Mouse (Mus musculus): ENCODE measurements at regions not wholly inside any gene's neighbourhood (a gene's known extent, or its start where the extent isn't known, plus 50 kb on each side); places are given as distances from the start of the nearest gene placed in this dataset.
A peak's percentile ranks its signal among the peaks of the same experiment; 100 is the strongest.

GRCm38 (mm10) chr2:116977771-116978600 lies 99.5 kb downstream of the Tmco5 start:
- intact Hi-C loops (cut with DNase I): loop anchor here (10.0 kb wide), 1 partner anchor 197 kb away; no protein-coding TSS in a partner anchor
- no peak for DNase-seq (ENCODE audit: low spot score in 2 of 2)

- intact Hi-C loops (cut with DNase I): loop anchor here (10.0 kb wide), 1 partner anchor 196 kb away; no protein-coding TSS in a partner anchor
- DNase-seq (ENCODE audit: low spot score in 2 of 2): no peak
Measured at GRCm38 (mm10) chr2:116978809-116979208, 100.3 kb downstream of the Tmco5 start.

DNA sequence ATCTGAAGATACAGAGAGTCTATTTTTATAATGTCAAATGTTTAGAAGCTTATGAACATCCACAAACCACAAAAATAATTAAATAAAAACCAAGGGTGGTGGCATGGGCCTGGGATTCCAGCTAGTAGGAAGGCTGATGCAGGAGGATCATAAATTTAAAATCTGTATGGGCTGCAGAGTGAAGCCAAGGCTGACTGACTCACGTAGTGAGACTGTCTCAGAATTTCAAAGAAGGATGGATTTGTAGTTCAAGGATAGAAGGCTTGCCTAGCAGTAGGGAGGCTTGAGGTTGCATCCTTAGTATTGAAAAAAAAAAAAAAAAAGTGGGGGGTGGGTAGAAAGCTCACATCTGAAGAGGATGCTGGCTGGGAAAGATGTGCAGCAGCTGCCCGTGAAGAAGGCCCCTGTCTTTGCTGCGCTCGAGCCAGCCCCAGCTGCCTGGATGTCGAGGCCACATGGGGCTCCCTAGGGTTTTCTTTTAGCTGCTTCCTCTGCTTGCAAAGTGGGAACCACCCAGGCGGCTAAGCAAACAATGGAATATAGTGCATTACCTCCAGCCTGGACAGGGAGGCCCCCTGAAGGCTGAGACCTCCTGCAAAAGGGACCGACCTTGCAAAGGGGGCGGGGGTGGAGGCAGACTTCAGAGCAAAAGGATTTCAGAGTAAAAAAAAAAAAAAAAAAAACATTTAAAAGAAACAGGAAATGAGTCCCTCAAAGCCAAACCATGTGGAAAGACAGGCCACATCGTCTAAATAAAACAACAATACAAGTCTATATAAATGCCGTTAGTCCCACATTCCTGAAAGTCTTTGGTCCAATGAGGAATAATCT lies 101.3 kb downstream of the Tmco5 start:
- no peak for DNase-seq (ENCODE audit: low spot score in 2 of 2)
- intact Hi-C loops (cut with DNase I): loop anchor here (10.0 kb wide), 1 partner anchor 195 kb away; no protein-coding TSS in a partner anchor

- intact Hi-C loops (cut with DNase I): no loop called here
- DNase-seq (ENCODE audit: low spot score in 2 of 2): no peak
Measured at GRCm38 (mm10) chr2:116980692-116981091, 102.2 kb downstream of the Tmco5 start.

GRCm38 (mm10) chr2:116983351-116983750 lies 104.9 kb downstream of the Tmco5 start:
- intact Hi-C loops (cut with DNase I): no loop called here
- no peak for DNase-seq (ENCODE audit: low spot score in 2 of 2)

DNA sequence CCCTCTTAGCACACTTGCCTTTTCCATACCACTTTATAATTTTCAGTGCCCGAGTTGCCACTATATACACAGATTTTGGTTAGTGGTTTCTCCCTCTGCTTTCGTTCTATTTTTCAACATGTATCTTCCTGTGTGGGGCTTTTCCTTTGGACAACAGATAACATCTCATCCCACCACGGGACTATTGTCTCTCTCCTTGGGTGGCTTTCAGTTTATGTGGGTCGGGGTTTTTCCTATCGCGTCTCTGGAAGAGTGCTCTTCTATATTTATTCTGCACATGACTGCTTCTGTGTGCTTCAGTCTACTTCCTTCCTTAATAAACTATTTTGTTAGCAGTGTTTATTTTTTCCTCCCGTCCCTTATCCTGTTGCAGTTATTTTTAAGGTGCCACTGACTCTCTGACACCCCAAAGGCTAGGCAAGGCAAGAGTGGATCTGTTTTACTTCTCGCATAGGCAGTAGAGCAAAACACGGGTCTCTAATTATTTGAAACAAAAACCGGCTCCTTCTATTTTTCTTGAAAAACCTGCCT lies 105.4 kb downstream of the Tmco5 start:
- intact Hi-C loops (cut with DNase I): no loop called here
- DNase-seq (ENCODE audit: low spot score in 2 of 2): no peak

DNA sequence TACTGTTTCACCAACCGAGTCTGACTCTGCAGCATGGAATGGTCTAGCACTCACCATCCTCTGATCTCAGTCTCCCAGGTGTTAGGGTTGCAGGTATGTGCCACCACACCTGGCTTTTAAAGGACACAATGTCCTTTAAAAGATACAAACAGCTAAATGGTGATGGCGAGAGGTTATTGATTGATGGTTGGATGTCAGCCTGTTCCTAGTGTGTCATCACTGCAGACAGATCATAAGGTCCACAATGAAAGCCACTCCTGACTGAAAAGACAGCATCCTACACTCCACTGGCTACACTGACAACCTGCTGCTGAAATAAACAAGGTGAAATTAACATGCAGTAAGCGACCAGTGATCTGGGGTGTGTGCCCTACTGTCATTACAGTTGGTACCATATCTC lies 106.1 kb downstream of the Tmco5 start:
- intact Hi-C loops (cut with DNase I): no loop called here

GRCm38 (mm10) chr2:116985549-116985948 lies 107.1 kb downstream of the Tmco5 start:
- intact Hi-C loops (cut with DNase I): no loop called here
- DNase-seq (ENCODE audit: low spot score in 2 of 2): no peak

More for the DNA sequence above, 106.1 kb downstream of the Tmco5 start:
- no peak for DNase-seq (ENCODE audit: low spot score in 2 of 2)

- DNase-seq (ENCODE audit: low spot score in 2 of 2): no peak
- intact Hi-C loops (cut with DNase I): no loop called here
Measured at GRCm38 (mm10) chr2:116988953-116989674, 110.6 kb downstream of the Tmco5 start.

DNA sequence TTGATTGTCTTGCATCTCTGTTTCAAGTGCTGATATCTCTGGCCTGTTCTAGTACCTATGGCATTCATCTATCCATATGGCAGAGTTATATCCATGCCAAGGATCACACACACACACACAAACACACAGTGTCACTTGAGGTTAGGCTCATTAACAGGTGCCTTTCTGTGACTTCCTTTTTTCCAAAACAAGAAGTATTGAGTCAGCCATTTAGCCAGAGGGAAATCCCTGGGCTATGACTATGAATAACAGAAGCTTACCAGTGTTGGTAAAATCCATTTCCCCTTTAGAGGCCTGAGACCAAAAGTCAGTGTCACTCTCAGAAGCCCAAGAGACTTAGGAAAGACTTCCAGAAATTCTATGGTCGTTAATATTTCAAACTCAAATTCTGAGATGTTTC lies 111.6 kb downstream of the Tmco5 start:
- intact Hi-C loops (cut with DNase I): no loop called here
- DNase-seq (ENCODE audit: low spot score in 2 of 2): no peak

- intact Hi-C loops (cut with DNase I): no loop called here
- no peak for DNase-seq (ENCODE audit: low spot score in 2 of 2)
Measured at GRCm38 (mm10) chr2:116991561-116992042, 113.1 kb downstream of the Tmco5 start.

DNA sequence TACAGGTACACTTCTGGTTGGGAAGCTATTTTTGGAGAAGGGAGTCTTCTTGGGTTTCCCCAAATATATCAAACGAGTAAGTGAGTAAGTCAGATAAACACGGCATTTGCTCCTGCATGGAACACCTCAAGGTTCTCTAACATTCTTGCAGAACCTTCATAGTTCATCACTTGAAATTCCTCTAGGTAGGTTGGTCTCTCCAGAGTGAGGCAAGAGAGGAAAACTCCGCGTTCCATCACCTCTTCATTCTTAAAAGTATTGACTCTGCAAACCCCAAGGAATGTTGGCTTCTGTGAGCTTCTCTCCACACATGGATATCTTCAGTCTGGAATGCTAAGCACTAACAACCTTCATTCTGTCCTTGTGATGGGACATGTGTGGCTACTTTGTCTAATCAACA lies 115.2 kb downstream of the Tmco5 start:
- intact Hi-C loops (cut with DNase I): no loop called here
- no peak for DNase-seq (ENCODE audit: low spot score in 2 of 2)

DNA sequence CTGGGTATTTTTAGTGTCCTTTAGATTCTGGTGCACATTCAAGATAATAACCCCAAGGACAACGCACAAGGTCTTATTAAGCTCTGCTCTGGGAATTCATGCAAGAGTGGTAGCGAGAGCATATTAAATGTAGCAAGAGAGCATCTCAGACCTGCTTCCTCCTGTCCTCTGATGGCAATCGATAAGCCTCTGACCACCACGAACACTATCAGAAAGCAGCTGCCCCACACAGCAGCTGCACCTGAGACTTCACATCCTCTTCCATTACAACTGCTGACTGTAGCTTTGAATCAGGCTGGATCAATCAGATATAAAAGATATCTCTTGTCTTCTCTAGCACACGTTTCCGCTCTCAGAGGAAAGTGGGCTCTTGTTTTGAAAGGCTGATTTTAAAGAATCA lies 117.8 kb downstream of the Tmco5 start:
- DNase-seq (ENCODE audit: low spot score in 2 of 2): no peak
- intact Hi-C loops (cut with DNase I): no loop called here

GRCm38 (mm10) chr2:116998822-116999221 lies 120.3 kb downstream of the Tmco5 start:
- intact Hi-C loops (cut with DNase I): no loop called here
- DNase-seq (ENCODE audit: low spot score in 2 of 2): no peak

GRCm38 (mm10) chr2:116999592-116999991 lies 121.1 kb downstream of the Tmco5 start:
- intact Hi-C loops (cut with DNase I): no loop called here
- DNase-seq (ENCODE audit: low spot score in 2 of 2): no peak

DNA sequence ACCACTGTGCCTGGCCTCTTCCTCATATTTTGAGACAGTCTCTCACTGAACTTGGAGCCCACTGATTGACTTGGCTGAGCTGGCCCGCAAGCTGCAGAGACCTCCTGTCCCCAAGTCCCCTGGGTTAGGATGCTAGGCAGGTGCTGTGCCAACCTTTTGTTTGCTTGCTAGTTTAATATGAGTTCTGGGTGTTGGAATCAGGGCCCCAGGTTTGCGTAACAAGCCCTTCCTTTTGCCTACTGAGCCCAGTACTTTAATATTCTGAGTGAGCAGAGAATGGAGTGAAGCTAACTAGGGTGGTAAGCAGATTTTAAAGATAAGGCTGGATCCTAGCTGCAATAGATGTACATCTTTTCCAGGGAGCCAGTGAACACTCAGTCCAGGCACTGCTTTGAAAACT lies 117.2 kb upstream of the Spred1 start:
- DNase-seq (ENCODE audit: low spot score in 2 of 2): no peak
- intact Hi-C loops (cut with DNase I): no loop called here

GRCm38 (mm10) chr2:117006846-117007245 lies 114.3 kb upstream of the Spred1 start:
- intact Hi-C loops (cut with DNase I): no loop called here
- no peak for DNase-seq (ENCODE audit: low spot score in 2 of 2)

GRCm38 (mm10) chr2:117008922-117009321 lies 112.3 kb upstream of the Spred1 start:
- intact Hi-C loops (cut with DNase I): no loop called here
- no peak for DNase-seq (ENCODE audit: low spot score in 2 of 2)

DNA sequence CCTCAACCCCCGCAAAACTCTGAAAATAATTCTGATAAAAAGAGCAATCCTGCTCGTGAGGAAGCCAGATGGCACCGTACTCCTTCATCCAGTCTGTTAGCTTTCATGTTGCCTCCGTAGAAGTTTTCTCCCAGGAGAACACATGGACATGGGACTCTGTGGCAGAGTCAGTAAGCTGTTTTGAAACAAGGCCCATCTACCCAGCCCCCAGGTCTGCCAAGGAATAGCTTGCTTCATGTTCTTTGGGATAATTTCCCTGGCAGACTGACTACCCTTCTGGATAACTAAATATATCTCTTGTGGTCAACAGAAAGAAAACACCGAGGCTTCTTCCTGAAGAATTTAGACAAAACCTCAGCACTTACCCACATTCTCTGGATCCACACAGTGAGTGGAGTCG lies 111.2 kb upstream of the Spred1 start:
- intact Hi-C loops (cut with DNase I): no loop called here
- peak in 1 of 2 experiments; percentile 31 for DNase-seq (ENCODE audit: low spot score in 2 of 2)
